In genomic region chr15:78119704-78120103, GRCm38 (mm10) we compare ENCODE assay signal across 8 mouse cellular contexts. TPM values are rescaled to one million over a fixed set of nuclear protein-coding genes. Genes with fewer than 3 reads are reported as not detected.
DNase-seq lines count a peak whose midpoint lies in the region; ATAC-seq and TF ChIP-seq lines count a peak whose summit lies in the region.

Cacng2 (minus strand) TSS chr15:78120028.

- H3K36me3 ChIP-seq in hindbrain, embryonic 15.5 days = no peaks in the 10 kb centered on the region

- peak within 1 kb of the TSS; percentile 58 for H3K4me3 ChIP-seq in hindbrain, embryonic 15.5 days

- no peaks in the 10 kb centered on the region for H3K9me3 ChIP-seq in hindbrain, embryonic 15.5 days

- peak; percentile 82 for DNase-seq in Patski (ENCODE audit: low read depth, low spot score)
- peak; percentile 77 to 79 for DNase-seq in cerebellum, postnatal 36 days
- DNase-seq in gastrocnemius, adult 18-20 months (ENCODE audit: low spot score) = peak; percentile 91
- DNase-seq in layer of hippocampus, postnatal 36 days = peak; percentile 86
- peak; percentile 94 for DNase-seq in lung, postnatal 25 days (ENCODE audit: low spot score)
- DNase-seq in retina, embryonic 14.5 days (ENCODE audit: low spot score) = peak; percentile 95
- DNase-seq in urinary bladder, adult 18-20 months (ENCODE audit: low spot score in 2 of 2) = peak; percentile 93

- ATAC-seq in Patski = peak; percentile 83
- peak; percentile 89 for ATAC-seq in hindbrain, embryonic 15.5 days (ENCODE audit: low FRiP score, low read depth)

- H3K4me2 ChIP-seq in hindbrain, embryonic 15.5 days = peak within 1 kb of the TSS; percentile 74

- peak within 1 kb of the TSS; percentile 90 for H3K27ac ChIP-seq in hindbrain, embryonic 15.5 days (replicated peaks)

- WGBS in hindbrain, embryonic 15.5 days = 0% methylated on average over 39 of the region's 42 CpGs

- peaks cover 60% of the 10 kb centered on the region for H3K4me1 ChIP-seq in hindbrain, embryonic 15.5 days (replicated peaks)

- H3K9ac ChIP-seq in hindbrain, embryonic 15.5 days = peak within 1 kb of the TSS; percentile 74

- no peak for TF ChIP-seq CTCF in Patski (IDR thresholded peaks at IDR 0.05)

- peaks cover 20% of the 10 kb centered on the region for H3K27me3 ChIP-seq in Patski
- no peaks in the 10 kb centered on the region for H3K27me3 ChIP-seq in hindbrain, embryonic 15.5 days

- in situ Hi-C loops in Patski (cut with MboI; ENCODE audit: low pct_unique_long_range_greater_than_20kb) = no loop called here

- CTCF ChIA-PET in Patski (lab: Charles Lee) = interaction anchor here (1.2 kb wide), 1 partner anchor 120 kb away, joined by 3 read pairs; no protein-coding TSS in a partner anchor

- POLR2A ChIA-PET in Patski (lab: Charles Lee) = interaction anchor here (0.7 kb wide), 1 partner anchor 762 kb away, joined by 3 read pairs; no protein-coding TSS in a partner anchor

RNA-seq across cellular contexts. Expression of gene Cacng2, which starts in this region (rescaled TPM):
- polyA plus RNA-seq in Patski (2021) = not detected
- not detected for total RNA-seq in gastrocnemius, adult 18-20 months (2021)
- polyA plus RNA-seq in hindbrain, embryonic 15.5 days (2015; fragmentation: Nextera tagmentation; extraction: Ambion mirVana) = 16.5 and 17.4 TPM in 2 replicates
- 10 to 100 TPM; 36.1 to 37.5 TPM for total RNA-seq in layer of hippocampus, postnatal 36 days (2021)

Comparison
In these comparisons a context has a peak if more than half of its experiments do, and no peak if none do; other contexts are left out.
1. Peak in every context shown above with its lines: DNase-seq, ATAC-seq, H3K4me3 ChIP-seq and H3K27ac ChIP-seq.
2. RNA of gene Cacng2 (total RNA-seq): 36.1 to 37.5 TPM in layer of hippocampus, postnatal 36 days; not detected in gastrocnemius, adult 18-20 months; every median in the first group is over 10 times any median in the second.
3. RNA of gene Cacng2 (polyA plus RNA-seq): 16.5 to 17.4 TPM in hindbrain, embryonic 15.5 days; not detected in Patski (single experiment); every median in the first group is over 10 times any median in the second.
4. Peak in DNase-seq and ATAC-seq in Patski; RNA of the gene not detected or under 1 TPM.
5. Peak in DNase-seq in gastrocnemius, adult 18-20 months; RNA of the gene not detected or under 1 TPM.